Mouse (Mus musculus) ES-E14 (cell line): Measurements from ENCODE around the gene Grin2a. TPM values are rescaled to one million over a fixed set of nuclear protein-coding genes. Genes with fewer than 3 reads are reported as not detected.
A peak's percentile ranks its signal among the peaks of the same experiment; 100 is the strongest.

ENCODE experiments used
- DNase-seq: peaks from one replicate; pipeline ENCODE4 v3.0.0-alpha.2; 2013; ENCODE audit warnings: low read depth, low spot score
- H3K27ac ChIP-seq: 2 replicates; pipeline ENCODE4 v1.5.1; 2012; ENCODE audit warnings: low read depth, mild to moderate bottlenecking, low read length, moderate library complexity, mixed read lengths; ENCODE audit not compliant: poor library complexity, insufficient read depth, severe bottlenecking
- H3K36me3 ChIP-seq: 2 replicates; pipeline ENCODE4 v1.6.1; 2012; ENCODE audit warnings: mild to moderate bottlenecking, low read length, moderate library complexity, mixed read lengths; ENCODE audit not compliant: control insufficient read depth, poor library complexity, insufficient read depth, severe bottlenecking
- H3K4me1 ChIP-seq, 2 experiments: fragments of 150-350 bp in 1 of 2; sonication (generic) in 1 of 2; 2 replicates each; pipeline ENCODE4 v1.6.1; 2012; ENCODE audit warnings: low read length in 2 of 2, mild to moderate bottlenecking in 1 of 2, mixed read lengths in 1 of 2; ENCODE audit not compliant: control insufficient read depth in 2 of 2, insufficient read depth in 2 of 2, poor library complexity in 1 of 2
- H3K4me3 ChIP-seq, 2 experiments: fragments of 150-350 bp in 1 of 2; sonication (generic) in 1 of 2; 2 replicates each; pipeline ENCODE4 v1.5.1; 2012; ENCODE audit warnings: low read length in 2 of 2, low read depth in 1 of 2, mild to moderate bottlenecking in 1 of 2, mixed read lengths in 1 of 2; ENCODE audit not compliant: insufficient read depth in 1 of 2, poor library complexity in 1 of 2, severe bottlenecking in 1 of 2
- H3K9ac ChIP-seq: 2 replicates; pipeline ENCODE4 v1.6.1; 2012; ENCODE audit warnings: low read depth, mild to moderate bottlenecking, low read length, mixed read lengths; ENCODE audit not compliant: poor library complexity, insufficient read depth, severe bottlenecking
- H3K9me3 ChIP-seq: fragments of 150-350 bp; sonication (generic); 2 replicates; pipeline ENCODE4 v1.6.1; 2012; ENCODE audit warnings: low read depth, mild to moderate bottlenecking, low read length; ENCODE audit not compliant: control insufficient read depth, insufficient read depth
- CHD2 ChIP-seq: IDR thresholded peaks from 2 replicates; pipeline ENCODE4 v1.6.1; 2014; ENCODE audit warnings: mild to moderate bottlenecking, low read depth, low read length, inconsistent platforms
- HCFC1 ChIP-seq: IDR thresholded peaks from 2 replicates; pipeline ENCODE4 v1.6.1; 2012; ENCODE audit warnings: low read length, inconsistent platforms, borderline replicate concordance; ENCODE audit not compliant: insufficient read depth
- MAFK ChIP-seq: IDR thresholded peaks from 2 replicates; pipeline ENCODE4 v1.6.1; 2014; ENCODE audit warnings: mild to moderate bottlenecking, low read depth, low read length, inconsistent platforms; ENCODE audit not compliant: insufficient read depth
- ZC3H11A ChIP-seq: IDR thresholded peaks from 2 replicates; pipeline ENCODE4 v1.6.1; 2012; ENCODE audit warnings: low read depth, mild to moderate bottlenecking, inconsistent platforms, low read length, borderline replicate concordance
- ZNF384 ChIP-seq: IDR thresholded peaks from 2 replicates; pipeline ENCODE4 v1.6.1; 2012; ENCODE audit warnings: low read depth, low read length, inconsistent platforms
- in situ Hi-C, 2 experiments: fragments of 600-800 bp; cut with MboI; formaldehyde crosslinking; loops; one replicate each; pipeline ENCODE4 v1.15.1; 2025; ENCODE audit warnings: low sequenced_read_pairs in 2 of 2, inconsistent platforms in 1 of 2; ENCODE audit not compliant: unreplicated experiment in 2 of 2
- total RNA-seq: library from RNA; depleted of rRNA; stranded (reverse); fragments of 300-350 nt; gene quantifications from 2 replicates; pipeline ENCODE4 v1.2.3, GENCODE M21; 2012

The Grin2a gene
- total RNA-seq, 1 experiment = 0.62 TPM

DNA sequence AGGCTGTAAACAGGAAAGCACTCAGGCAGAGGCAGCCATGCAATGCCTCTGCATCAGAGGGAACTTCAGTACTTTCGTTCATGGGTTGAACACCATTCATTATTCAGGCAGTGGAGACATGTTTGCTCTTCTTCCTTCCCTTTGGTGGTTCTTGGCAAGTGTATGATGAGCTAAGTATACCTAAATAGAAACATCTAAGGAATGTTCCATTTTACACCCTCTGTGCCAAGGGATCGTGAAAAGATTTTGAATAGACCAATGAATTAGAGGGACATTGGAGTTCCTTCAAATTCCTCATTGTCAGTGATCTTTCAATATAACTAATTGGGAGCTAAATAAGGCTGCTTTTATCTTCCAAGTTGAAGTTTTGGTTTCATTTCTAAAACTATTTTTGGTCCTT is 284.0 kb downstream of the Grin2a start:
- Histone ChIP-seq H3K4me3 (no peak overlapping the region), H3K9ac (no peak overlapping the region), H3K27ac (no peak overlapping the region), H3K36me3 (no peaks in the 10 kb centered on the region), H3K4me1 (no peaks in the 10 kb centered on the region), H3K9me3 (no peaks in the 10 kb centered on the region)
- in situ Hi-C loops = no loop called here
- DNase-seq = no peak
- TF ChIP-seq CHD2 = no peak
- no peak for TF ChIP-seq ZC3H11A
- no peak for TF ChIP-seq HCFC1

DNA sequence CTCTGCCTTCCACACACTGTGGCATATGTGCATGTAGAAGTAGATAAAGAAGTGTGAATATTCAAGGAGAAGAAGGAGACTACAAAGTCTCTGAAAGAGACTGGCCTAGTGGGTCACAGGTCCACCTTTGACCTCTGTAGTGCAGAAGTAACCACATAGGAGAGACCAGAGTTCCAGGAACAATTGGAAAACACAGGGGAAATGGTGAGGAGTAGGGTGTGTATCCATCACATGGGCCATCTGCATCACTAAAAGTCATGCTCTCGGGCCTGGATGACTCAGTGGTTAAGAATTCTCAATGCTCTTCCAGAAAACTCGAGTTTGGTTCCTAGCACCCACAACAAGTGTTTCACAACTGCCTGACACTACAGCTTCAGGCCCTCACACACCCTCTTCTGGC is 285.4 kb downstream of the Grin2a start:
- Histone ChIP-seq H3K4me3 (no peak overlapping the region), H3K36me3 (no peaks in the 10 kb centered on the region), H3K9me3 (no peaks in the 10 kb centered on the region), H3K27ac (no peak overlapping the region), H3K4me1 (no peaks in the 10 kb centered on the region), H3K9ac (no peak overlapping the region)
- in situ Hi-C loops = no loop called here
- DNase-seq = no peak
- TF ChIP-seq MAFK = no peak
- no peak for TF ChIP-seq ZC3H11A
- no peak for TF ChIP-seq HCFC1
- TF ChIP-seq CHD2 = no peak
- no peak for TF ChIP-seq ZNF384

DNA sequence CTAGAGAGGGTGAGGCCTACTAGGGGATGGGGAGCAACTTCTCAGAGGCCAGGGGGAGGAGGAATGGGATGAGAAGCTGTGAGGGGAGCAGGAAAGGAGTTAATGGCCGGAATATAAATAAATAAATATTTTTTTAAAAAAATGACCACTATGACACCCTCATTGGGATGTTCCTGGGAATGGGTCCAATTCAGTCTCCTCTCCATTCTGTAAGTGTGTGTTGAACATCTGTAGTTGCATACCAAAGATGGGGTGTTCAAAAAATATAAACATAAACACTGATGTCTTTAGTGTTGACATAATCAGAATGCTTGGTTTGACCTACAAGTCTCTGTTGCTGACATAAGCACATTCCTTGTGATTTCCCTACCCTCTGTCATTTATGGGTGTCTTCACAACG is 298.2 kb downstream of the Grin2a start:
- Histone ChIP-seq H3K9ac (no peak overlapping the region), H3K4me1 (no peaks in the 10 kb centered on the region), H3K4me3 (no peak overlapping the region), H3K27ac (no peak overlapping the region), H3K9me3 (no peaks in the 10 kb centered on the region), H3K36me3 (no peaks in the 10 kb centered on the region)
- TF ChIP-seq MAFK (no peak), CHD2 (no peak), ZNF384 (no peak), ZC3H11A (no peak), HCFC1 (no peak)
- in situ Hi-C loops = no loop called here
- DNase-seq = no peak

DNA sequence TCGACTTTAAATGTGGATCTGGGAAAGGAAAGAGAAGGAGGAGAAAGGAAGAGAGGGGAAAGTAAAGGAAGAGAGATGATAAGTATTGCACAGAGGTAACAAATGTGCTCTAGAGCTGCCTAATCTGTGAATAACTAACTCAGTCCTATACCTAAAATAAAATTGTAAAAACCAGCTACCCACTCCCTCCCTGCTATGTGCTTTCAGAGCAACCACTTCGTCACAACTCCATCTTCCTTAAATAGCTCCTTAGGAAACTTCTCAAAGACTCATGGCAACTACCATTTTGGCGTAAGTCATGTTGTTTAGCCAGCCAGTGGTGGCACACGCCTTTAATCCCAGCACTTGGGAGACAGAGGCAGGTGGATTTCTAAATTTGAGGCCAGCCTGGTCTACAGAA is 301.3 kb downstream of the Grin2a start:
- no peak overlapping the region for H3K27ac ChIP-seq
- H3K9me3 ChIP-seq = no peaks in the 10 kb centered on the region
- no peaks in the 10 kb centered on the region for H3K36me3 ChIP-seq
- in situ Hi-C loops = no loop called here
- no peak for TF ChIP-seq ZC3H11A
- TF ChIP-seq CHD2 = no peak
- no peak for TF ChIP-seq HCFC1
- TF ChIP-seq ZNF384 = no peak
- TF ChIP-seq MAFK = no peak
- H3K4me1 ChIP-seq = no peaks in the 10 kb centered on the region
- DNase-seq = no peak
- no peak overlapping the region for H3K4me3 ChIP-seq
- no peak overlapping the region for H3K9ac ChIP-seq

DNA sequence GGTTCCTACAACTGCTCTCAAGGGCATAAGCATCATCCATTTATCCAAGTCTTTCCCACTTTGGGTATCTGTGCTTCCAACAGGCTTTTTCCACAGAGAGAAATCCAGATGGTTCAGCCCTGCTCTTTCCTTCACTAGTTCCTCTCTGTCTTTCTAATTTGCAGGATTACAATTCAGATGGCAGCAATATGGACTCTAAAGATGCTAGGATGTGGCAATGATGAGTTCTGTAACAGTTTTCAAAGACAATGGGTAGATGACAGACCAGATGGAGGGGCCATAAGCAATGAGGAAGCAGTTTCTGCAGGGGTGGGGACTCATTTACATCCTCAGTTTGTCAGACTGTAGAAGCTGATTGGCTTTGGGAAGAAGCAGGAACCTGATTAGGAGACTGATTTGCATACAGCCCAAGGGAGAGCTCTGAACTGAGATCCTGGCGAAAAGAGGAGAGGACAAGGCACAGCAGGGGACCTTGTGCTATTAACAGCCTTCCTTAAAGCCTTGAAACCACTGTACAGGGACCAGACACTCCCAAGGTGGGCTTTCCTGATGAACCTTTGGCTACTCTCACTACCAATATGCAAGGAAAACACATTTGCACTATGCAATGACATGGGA is 306.7 kb downstream of the Grin2a start:
- in situ Hi-C loops = no loop called here

More for the DNA sequence above, 306.7 kb downstream of the Grin2a start:
- TF ChIP-seq HCFC1 = no peak
- TF ChIP-seq ZNF384 = no peak
- TF ChIP-seq ZC3H11A = no peak
- Histone ChIP-seq H3K9me3 (no peaks in the 10 kb centered on the region), H3K36me3 (no peaks in the 10 kb centered on the region), H3K9ac (no peak overlapping the region), H3K4me3 (no peak overlapping the region), H3K4me1 (no peaks in the 10 kb centered on the region), H3K27ac (no peak overlapping the region)
- DNase-seq = peak; percentile 38
